Mouse (Mus musculus): ENCODE measurements at regions not wholly inside any gene's neighbourhood (a gene's known extent, or its start where the extent isn't known, plus 50 kb on each side); places are given as distances from the start of the nearest gene placed in this dataset.

DNA sequence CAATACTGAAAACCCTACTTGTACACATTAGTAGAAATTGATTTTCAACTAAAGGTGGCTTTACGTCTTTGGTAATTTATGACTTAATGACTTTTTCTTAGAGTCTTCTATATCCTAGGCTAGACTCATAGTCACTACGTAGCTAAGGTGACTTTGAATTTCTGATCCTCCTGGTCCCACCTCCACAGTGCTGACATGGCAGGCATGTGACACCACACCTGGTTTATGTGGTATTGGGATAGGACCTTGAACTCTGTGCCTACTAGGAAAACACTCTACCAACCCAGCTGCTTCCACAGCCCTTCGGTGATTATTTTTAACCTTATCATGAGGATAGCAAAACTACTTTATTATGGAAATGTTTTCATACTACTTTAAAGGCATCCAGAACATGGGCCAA is 51.5 kb upstream of the D7Ertd443e start:
- DNase-seq (ENCODE audit: extremely low read depth, low read depth, low spot score): no peak

DNA sequence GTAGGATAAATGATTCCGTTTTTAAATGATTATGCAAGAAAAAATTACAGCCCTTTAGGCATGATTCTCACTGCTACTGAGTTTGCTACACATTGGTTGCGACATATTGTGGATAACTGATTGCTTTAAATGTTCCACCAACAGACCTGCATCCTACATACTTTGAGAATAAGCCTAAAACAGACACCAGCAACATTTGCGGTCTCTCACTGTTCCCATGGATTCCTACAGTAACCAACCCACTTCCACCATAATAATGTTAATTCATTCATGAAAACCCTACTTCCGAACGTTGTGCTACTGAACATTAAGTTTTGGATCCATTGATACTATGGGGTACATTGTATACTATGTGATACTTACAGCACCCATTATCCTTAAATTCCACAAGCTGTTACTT is 53.8 kb upstream of the D7Ertd443e start:
- DNase-seq (ENCODE audit: extremely low read depth, low read depth, low spot score): no peak

DNA sequence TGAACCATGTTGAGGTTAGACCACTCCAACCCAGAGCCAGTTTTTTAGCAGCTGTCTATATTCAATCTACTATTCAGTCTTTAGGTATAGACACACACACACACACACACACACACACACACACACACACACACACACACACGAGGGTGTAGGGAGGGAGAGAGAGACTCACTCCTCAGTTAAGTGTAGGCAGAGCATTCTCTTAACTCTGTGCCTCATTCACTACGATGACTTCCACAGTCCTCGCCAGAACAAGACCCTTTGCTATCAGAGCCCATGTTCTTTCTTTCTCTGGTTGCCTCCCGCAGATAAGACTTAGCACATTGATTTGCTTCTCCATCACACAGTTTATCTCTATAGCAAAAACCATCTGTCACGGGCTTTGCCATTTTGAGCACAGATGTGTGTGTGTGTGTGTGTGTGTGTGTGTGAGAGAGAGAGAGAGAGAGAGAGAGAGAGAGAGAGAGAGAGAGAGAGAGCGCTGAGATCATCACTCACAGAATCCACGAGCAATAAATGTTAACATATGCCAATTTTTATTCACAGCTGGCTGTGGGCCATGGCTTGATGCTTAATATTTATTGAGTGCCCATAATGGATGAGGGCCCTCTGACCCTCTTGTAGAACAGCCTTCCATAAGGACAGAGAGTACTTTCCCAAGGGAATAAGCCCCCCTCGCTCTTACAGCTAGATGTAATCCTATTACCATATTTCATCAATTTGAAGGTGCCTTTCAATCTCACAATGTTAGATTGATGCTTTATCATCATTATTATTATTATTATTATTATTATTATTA is 59.7 kb upstream of the D7Ertd443e start:
- no peak for DNase-seq (ENCODE audit: extremely low read depth, low read depth, low spot score)

DNA sequence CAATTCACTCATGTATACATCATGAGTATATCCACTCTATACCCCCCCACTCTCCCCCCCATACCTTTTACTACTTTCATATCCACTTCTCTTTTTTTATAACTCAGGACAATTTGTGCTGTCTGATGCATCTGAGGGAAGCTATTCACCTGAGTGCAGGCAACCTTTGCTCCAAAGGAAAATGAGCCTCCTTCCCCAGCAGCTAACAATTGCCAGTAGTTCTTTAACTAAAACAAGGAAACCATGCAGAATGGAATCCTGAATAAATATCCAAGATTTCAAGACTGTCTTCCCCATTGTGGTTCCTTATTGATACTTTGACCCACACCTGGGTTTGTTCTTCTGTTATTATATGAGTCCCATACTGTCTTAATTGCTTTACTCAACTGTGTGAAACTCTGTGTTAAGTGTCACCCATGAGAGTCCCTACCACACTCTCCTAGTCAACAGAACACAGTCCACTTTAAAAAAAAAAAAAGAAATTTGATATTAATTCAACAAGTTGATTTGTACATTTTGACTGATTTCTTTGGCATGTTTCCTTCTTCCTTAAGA is 62.3 kb upstream of the D7Ertd443e start:
- DNase-seq (ENCODE audit: extremely low read depth, low read depth, low spot score): no peak

DNA sequence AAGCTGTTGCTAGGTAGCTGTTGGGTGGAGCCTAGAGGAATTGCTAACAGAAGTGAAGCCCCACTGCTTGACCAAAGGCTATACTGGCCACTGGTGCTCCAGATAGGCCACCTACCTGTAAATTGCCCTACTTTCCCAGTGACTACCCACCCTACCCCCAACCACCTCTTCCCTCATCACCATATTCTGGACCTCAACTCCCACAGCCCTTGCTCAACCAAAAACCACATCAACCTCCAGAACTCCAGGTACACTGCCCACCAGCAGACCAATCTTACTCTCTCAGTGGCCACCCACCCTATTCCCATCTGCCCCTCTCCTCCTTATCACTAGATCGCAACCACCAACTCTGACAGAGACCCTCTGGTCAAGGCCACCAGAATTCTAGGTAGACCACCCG is 63.4 kb upstream of the D7Ertd443e start:
- DNase-seq (ENCODE audit: extremely low read depth, low read depth, low spot score): no peak

DNA sequence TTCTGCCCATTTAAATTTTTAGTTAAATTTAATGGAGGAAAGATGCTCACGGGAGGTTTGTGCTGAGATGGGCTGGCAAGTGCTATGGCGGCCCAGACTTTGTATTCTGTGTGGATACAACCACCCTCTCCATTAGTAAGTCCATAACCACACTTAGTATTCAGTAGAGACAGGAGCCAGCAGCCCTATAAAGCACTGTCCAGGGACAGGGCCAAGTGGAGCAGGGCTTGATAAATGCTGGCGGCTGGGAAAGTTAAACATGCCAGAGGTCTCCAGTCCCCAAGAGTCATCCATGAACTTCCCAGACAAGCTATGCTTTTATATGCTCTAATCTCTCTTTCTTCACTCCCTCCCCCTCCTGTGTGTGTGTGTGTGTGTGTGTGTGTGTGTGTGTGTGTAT is 77.2 kb upstream of the D7Ertd443e start:
- DNase-seq (ENCODE audit: extremely low read depth, low read depth, low spot score): no peak

DNA sequence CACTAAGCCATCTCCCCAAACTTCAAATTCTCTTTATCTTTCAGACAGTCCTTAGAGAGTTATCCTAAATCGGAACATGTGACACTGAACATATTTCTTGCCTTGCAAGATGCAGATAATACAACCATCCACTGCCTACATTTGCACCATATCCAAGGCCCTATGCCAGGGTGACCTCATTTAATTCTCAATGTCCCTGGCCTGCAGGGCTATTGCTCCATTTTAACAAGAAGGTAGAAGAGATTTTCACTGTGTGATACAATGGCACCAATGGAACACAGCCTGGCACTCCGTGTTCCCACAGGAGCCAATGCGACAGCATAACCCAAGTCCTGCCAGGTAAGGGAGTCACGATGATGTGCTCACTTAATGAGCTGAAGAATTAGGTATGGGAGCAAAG is 77.9 kb upstream of the D7Ertd443e start:
- DNase-seq (ENCODE audit: extremely low read depth, low read depth, low spot score): peak; percentile 43

DNA sequence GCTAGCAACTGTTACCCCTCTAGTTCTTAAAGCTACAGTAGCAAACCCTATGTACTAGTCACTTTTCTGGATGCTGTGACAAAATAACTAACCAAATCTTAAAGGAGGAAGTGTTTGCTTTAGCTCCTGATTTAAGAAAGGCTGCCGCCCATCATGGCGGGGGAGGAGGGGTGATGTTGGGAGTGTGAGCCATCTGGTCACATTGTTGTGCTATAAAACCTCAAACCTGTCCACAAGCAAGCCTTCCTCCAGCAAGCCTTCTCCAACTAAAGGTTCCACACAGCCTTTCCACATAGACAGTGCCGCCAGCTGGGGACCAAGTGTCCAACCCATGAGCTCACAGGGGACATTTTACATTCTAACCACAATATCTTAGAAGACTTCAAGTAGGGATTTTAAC is 81.8 kb upstream of the D7Ertd443e start:
- DNase-seq (ENCODE audit: extremely low read depth, low read depth, low spot score): no peak

DNA sequence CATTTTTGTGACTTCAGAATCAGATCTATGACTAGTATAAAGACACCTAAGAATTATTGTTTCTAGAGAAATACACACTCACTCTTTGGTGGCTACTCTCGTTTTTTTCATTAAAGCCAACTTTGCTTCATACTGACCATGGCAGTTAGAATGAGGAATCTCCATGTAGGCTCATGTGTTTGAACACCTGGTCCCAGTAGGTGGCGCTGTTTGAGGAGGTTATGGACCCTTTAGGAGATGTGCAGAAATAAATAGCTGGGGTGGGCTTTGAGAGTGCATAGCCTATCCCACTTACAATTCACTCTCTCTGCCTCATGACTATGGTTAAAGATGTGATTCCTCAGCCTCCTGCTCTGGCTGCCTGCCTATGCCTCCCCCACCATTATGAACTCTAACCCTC is 85.8 kb upstream of the D7Ertd443e start:
- no peak for DNase-seq (ENCODE audit: extremely low read depth, low read depth, low spot score)

DNA sequence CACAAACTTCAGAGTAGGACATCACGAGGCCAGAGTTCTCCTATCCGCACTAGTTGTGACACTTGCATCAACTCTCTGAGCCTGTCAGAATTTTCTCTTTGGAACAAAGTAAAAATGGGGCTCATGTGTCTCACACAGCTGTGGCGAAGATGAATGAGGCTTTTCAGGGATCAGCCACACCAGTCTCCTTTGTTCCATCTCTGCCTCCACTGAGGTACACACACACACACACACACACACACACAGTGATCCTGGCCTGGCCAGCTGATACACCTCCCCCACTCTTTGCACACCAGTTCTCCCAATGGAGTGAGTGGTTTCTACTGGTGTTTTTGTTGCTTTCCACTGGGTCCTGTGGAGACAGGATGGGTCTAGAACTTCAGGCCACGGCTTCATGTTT is 105.9 kb upstream of the D7Ertd443e start:
- no peak for DNase-seq (ENCODE audit: extremely low read depth, low read depth, low spot score)

DNA sequence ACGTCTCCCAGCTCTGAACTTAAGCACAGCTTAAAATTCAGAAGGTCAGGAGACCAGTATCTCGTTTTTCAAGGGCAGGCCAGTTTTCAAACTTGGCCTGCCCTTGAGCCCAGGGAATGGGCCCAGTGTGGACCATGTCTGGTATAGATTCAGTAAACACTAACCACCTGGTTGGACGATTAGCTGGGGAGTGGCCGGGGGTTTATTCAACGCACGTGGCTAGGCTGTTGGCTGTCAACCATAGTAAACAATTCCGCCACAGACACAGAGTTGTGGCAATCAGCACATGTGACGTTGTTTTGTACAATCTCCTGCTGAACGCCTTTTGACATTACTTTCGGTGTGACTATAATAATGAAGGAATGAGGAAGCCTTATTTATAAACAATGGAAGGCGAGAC is 111.8 kb upstream of the D7Ertd443e start:
- DNase-seq (ENCODE audit: extremely low read depth, low read depth, low spot score): no peak

DNA sequence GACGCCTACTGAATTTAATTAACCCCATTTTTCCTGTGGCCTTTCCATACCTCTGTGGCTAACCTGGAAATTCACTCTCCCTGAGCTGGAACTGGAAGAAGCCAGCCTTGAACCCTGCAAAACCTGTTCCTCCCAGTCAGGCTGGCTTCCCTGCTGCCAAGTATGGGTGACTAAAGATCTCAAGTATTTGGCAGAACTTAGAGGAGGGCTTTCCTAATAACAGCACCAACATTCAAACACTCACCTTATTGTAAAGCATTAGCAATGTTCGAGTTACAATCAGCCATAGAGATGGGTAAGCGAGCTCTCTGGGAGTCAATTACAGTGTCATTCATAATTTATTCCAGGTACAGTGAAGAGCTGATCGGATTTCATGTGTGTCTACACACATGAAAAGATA is 112.4 kb upstream of the D7Ertd443e start:
- peak; percentile 68 for DNase-seq (ENCODE audit: extremely low read depth, low read depth, low spot score)

DNA sequence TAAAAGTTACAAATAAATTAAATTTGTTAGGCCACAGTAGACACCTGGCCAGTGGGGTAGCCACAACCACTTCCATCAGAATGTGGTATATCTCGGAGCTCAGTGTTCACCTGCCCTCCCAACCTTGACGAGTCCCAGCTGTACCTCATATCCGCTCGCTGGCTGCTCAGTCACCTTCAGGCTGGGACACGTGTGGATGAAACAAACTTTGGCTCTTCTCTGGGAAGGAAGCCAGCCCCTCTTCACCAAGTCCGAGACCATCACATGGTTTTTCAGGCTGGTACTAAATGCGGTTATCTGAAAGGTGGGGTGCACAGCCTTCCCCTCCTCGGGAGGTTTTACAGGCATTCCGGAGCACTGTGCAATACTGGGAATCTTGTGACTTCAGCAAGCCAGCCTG is 113.3 kb upstream of the D7Ertd443e start:
- no peak for DNase-seq (ENCODE audit: extremely low read depth, low read depth, low spot score)

DNA sequence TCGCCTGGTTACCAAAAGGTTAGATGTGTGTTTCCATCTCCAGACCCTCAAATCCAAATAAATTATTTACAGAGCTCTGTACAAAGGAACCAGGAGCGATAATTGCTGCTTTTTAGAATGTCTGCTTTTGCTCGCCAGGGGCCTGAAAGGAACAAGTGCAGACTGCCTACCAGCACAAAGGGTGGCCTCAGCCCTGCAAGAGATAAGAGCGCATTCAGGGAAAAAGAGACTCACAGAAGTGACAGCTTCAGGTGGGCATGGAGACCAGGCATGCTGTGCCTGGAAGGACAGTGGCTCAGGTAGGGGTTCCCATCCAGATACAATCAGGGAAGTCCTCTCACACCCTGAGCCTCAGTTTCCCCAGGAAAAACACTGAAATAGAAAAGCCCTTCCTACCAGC is 114.0 kb upstream of the D7Ertd443e start:
- no peak for DNase-seq (ENCODE audit: extremely low read depth, low read depth, low spot score)

DNA sequence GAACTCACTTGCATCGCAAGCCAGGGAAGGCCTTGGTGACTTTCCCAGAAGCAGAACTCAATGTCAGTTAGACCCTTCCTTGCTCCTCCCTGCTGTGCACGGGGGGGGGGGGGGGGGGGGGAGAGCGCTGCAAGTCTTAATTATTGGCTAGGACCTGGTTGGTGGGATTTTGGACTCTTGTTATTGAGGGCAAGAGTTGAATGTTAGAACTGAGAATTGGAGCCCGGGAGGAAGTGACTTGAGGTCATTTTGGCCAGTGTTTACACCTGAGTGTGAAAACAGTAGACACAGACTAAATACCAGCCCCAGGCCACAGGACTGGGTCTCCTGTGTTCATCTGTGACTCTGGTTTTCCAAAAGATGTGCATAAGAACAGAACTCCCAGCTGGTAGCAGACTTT is 114.7 kb upstream of the D7Ertd443e start:
- DNase-seq (ENCODE audit: extremely low read depth, low read depth, low spot score): no peak

DNA sequence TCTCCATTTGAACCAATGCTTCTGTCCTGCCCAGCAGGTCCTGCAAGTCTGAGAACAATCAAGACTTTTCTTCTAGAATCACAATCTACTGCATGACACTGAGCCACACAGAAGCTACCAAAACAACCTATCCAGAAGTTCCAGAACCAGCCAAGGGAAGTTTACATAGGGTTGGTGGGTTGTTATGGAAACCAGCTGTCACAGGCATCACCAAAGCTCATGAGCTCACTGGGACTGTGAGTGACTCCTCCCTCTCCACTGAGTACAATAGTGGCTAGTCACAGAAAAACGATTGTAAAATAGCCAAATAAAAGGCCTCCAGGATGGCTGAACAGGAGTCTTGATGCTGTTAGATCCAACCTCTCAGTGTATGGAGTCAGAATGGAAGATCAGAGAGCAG is 115.6 kb upstream of the D7Ertd443e start:
- no peak for DNase-seq (ENCODE audit: extremely low read depth, low read depth, low spot score)

DNA sequence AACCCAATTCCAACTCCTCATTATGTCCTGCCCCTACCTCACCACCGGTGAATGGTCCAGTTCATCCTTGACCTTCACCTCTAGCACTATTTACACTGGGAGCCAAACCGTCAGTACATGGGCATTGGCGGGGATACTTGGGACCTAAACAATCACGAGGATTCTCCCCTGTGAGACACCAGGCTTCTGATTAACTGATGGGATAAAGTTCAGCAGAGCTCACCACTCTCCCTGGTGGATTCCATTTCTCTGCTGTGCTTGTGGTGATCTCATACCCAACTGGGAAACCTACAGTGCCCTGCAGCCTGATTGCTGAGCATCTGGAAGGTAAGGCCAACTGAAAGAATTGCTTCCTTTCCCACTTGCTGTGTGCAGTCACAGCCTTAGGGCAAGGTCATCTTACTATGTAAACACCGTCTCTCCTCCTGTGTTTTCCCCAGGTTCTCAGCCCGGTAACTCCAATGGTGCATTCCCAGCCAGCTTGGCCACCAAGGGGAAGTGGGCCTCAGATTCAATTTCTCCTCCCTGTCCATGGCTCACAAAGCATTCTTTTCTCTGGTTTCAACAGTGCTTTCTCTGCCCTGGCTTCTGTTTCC is 125.0 kb upstream of the D7Ertd443e start:
- DNase-seq (ENCODE audit: extremely low read depth, low read depth, low spot score): no peak

DNA sequence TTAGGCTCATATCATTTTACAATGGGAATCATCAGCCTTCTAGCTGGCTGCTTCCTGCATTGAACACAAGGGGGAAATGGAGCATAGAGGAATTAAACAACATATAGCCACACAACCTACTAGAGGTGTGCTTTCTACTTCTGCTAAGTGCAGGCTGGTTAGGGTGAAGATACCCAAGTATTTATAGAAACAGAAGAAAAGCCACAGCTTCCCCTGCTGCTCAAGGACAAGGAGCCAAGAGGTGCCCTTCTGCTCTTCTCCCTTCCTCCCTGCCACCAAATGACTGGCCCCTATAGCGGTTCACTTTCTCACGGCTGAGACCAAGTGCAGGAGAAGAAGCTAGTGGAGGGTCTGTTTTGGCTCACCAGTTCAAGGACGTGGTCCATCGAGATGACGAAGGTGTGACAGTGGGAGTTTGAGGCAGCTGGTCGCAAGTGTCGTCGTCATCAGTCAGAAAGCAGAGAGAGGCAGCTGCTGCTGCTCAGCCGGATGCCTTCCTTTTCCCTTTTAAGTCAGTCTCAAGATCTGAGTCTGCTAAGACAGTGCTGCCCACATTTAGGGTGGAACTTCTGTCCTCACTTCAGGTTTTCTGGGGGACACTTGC is 134.0 kb upstream of the D7Ertd443e start:
- DNase-seq (ENCODE audit: extremely low read depth, low read depth, low spot score): no peak

DNA sequence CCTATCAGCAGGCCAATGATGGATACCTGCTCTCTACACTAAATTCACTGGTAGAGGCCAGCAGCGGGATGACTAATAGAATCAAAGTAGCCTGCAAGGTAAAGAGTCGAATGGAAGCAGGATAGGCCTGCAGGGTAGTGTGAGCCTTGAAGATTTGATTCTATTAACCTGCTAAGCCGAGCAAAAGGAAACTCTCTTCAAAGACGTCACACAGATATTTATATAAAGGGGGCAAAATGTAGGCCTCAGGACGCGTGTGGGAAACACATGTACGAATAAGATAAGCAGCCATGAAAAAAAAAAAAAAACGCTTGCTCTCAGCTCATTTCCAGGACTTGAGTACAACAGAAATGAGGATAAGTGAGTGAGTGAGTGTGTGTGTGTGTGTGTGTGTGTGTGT is 138.4 kb upstream of the D7Ertd443e start:
- DNase-seq (ENCODE audit: extremely low read depth, low read depth, low spot score): no peak

DNA sequence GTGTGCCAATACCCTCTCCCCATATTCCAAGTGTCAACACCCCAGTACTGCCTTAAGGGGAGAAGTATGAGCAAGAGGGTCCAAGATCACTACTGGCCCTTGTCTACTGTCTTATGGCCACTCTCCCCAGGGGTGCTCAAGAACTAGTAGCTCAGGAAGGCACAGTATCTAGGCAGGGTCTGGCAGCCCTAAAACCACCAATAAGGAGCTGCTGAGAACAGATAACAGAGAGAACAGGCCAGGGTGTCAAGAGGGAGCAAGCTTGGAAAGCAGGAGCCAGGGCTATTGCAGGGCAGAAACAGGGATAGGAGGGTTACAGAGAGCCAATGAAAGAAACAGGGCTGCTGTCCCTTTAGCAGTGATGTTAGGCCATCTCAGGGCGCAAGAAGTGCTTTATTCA is 139.6 kb upstream of the D7Ertd443e start:
- DNase-seq (ENCODE audit: extremely low read depth, low read depth, low spot score): no peak

DNA sequence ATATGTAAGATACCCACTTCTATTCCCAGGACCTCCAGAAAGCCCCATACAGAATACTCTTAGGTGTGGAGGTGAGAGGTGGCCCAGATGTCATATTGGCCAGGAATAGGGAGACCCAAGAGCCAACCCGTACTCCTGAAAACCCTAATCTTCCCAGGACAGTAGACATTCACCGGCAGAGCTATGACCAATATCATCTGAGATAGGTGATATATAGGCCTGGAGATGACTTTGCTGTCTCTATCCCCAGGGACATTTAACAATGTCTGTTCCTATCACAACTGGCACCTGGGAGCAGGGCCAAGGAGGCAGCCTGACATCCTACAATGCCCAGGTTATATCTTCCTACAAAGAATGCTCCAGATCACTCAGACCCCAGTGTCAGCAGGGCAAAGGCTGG is 140.0 kb upstream of the D7Ertd443e start:
- no peak for DNase-seq (ENCODE audit: extremely low read depth, low read depth, low spot score)

DNA sequence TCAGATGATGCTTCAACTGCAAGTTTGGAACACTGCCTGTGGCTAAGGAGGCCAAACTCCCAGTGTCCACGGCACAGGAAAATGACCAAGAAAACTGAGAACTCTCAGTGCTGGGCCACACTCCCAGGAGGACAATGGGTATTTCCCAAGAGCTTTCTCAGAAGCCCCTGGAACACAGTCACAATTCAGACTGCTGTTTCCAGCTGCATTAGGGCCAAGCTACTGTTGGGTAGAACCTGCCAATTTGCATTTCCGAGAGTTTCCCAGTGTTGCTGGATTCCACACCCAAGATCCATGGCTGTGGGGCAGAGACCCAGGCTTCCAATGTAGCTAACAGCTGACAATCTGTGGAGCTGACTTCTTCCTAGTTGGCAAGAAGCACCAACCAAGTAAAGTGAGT is 141.9 kb upstream of the D7Ertd443e start:
- DNase-seq (ENCODE audit: extremely low read depth, low read depth, low spot score): no peak
